Mouse (Mus musculus) spleen, postnatal 14 days (tissue): Measurements from ENCODE around the gene Hdac1.
"Not testable (repeated sequence)": the region's sequence is repeated elsewhere in the genome, so short reads cannot be mapped to it uniquely, and the experiment has no call there.

Experiments
- DNase-seq, 2 experiments: peaks; one replicate each; pipeline ENCODE4 v3.0.0; 2021 to 2022; ENCODE audit warnings: low spot score in 2 of 2

The Hdac1 gene

GRCm38 (mm10) chr4:129558321-129558955 is 15.9 kb upstream of the Hdac1 start:
- DNase-seq = no peak

- no peak for DNase-seq
Observed at GRCm38 (mm10) chr4:129557256-129557808, 14.8 kb upstream of the Hdac1 start.

- DNase-seq = peak; percentile 84 to 87
Observed at GRCm38 (mm10) chr4:129556532-129557223, 14.2 kb upstream of the Hdac1 start.

GRCm38 (mm10) chr4:129555862-129556531 is 13.5 kb upstream of the Hdac1 start:
- DNase-seq = no peak

- DNase-seq = peak; percentile 40 to 59
Observed at GRCm38 (mm10) chr4:129555421-129555861, 12.9 kb upstream of the Hdac1 start.

- DNase-seq = not testable (repeated sequence)
Observed at GRCm38 (mm10) chr4:129554512-129554911, 12.0 kb upstream of the Hdac1 start.

GRCm38 (mm10) chr4:129550295-129550694 is 7.8 kb upstream of the Hdac1 start:
- DNase-seq = no peak

GRCm38 (mm10) chr4:129549306-129549705 is 6.8 kb upstream of the Hdac1 start:
- DNase-seq = peak; percentile 34 to 65

GRCm38 (mm10) chr4:129547631-129548030 is 5.1 kb upstream of the Hdac1 start:
- DNase-seq = not testable (repeated sequence)

- no peak for DNase-seq
Observed at GRCm38 (mm10) chr4:129544106-129544505, 1.6 kb upstream of the Hdac1 start.

GRCm38 (mm10) chr4:129541868-129542591 is 483 bp downstream of the Hdac1 start:
- DNase-seq = peak in 1 of 2 experiments; percentile 17

- peak in 1 of 2 experiments; percentile 54 for DNase-seq
Observed at GRCm38 (mm10) chr4:129540012-129540411, 2.5 kb downstream of the Hdac1 start.

GRCm38 (mm10) chr4:129528901-129529300 is 13.6 kb downstream of the Hdac1 start:
- DNase-seq = not testable (repeated sequence)

GRCm38 (mm10) chr4:129525889-129526288 is 16.6 kb downstream of the Hdac1 start:
- DNase-seq = no peak

GRCm38 (mm10) chr4:129525338-129525737 is 17.2 kb downstream of the Hdac1 start:
- no peak for DNase-seq

GRCm38 (mm10) chr4:129518519-129518918 is 24.0 kb downstream of the Hdac1 start:
- DNase-seq = no peak

GRCm38 (mm10) chr4:129516925-129517324 is 25.6 kb downstream of the Hdac1 start:
- no peak for DNase-seq

- peak; percentile 50 to 69 for DNase-seq
Observed at GRCm38 (mm10) chr4:129514300-129514898, 28.1 kb downstream of the Hdac1 start.

GRCm38 (mm10) chr4:129513891-129514290 is 28.6 kb downstream of the Hdac1 start:
- DNase-seq = no peak

GRCm38 (mm10) chr4:129513086-129513767 is 29.3 kb downstream of the Hdac1 start, which contains the start of gene Marcksl1:
Gene Marcksl1 (plus strand): TSS chr4:129513581.
- DNase-seq = peak; percentile 75 to 84
